Mouse (Mus musculus) limb, embryonic 14.5 days (tissue): ENCODE measurements around the gene Coq5. TPM values are rescaled to one million over a fixed set of nuclear protein-coding genes. Genes with fewer than 3 reads are reported as not detected.
A peak's percentile ranks its signal among the peaks of the same experiment; 100 is the strongest.

Experiments used
- ATAC-seq: fragments of 200-750 bp; cut with Nextera tagmentation; 2 replicates; pipeline ENCODE4 v1.8.0; 2017; ENCODE audit warnings: low read depth, moderate number of reproducible peaks, moderate TSS enrichment; ENCODE audit not compliant: low FRiP score
- DNase-seq: peaks from one replicate; pipeline ENCODE4 v3.0.0-alpha.2; 2015; ENCODE audit warnings: low spot score
- H3K27ac ChIP-seq: fragments of 300-500 bp; sonication (generic); replicated peaks from 2 replicates; pipeline ENCODE4 v1.5.1; 2014; ENCODE audit warnings: low read depth, mild to moderate bottlenecking, low read length, moderate library complexity, mixed read lengths
- H3K27me3 ChIP-seq: fragments of 300-500 bp; sonication (generic); 2 replicates; pipeline ENCODE4 v1.6.1; 2014; ENCODE audit warnings: low read length, mixed read lengths; ENCODE audit not compliant: control insufficient read depth, insufficient read depth
- H3K36me3 ChIP-seq: fragments of 300-500 bp; sonication (generic); 2 replicates; pipeline ENCODE4 v1.6.1; 2014; ENCODE audit warnings: mild to moderate bottlenecking, low read length, moderate library complexity, mixed read lengths; ENCODE audit not compliant: control insufficient read depth, insufficient read depth
- H3K4me1 ChIP-seq: fragments of 300-500 bp; sonication (generic); 2 replicates; pipeline ENCODE4 v1.6.1; 2014; ENCODE audit warnings: antibody characterized with exemption, low read length, mixed read lengths; ENCODE audit not compliant: control insufficient read depth, insufficient read depth
- H3K4me2 ChIP-seq: fragments of 300-500 bp; sonication (generic); replicated peaks from 2 replicates; pipeline ENCODE4 v1.6.1; 2014; ENCODE audit warnings: low read depth, mild to moderate bottlenecking, low read length, moderate library complexity; ENCODE audit not compliant: severe bottlenecking
- H3K4me3 ChIP-seq: fragments of 300-500 bp; sonication (generic); replicated peaks from 2 replicates; pipeline ENCODE4 v1.5.1; 2014; ENCODE audit warnings: low read length
- H3K9ac ChIP-seq: fragments of 300-500 bp; sonication (generic); 2 replicates; pipeline ENCODE4 v1.6.1; 2014; ENCODE audit warnings: mild to moderate bottlenecking, low read depth, low read length, moderate library complexity; ENCODE audit not compliant: severe bottlenecking
- H3K9me3 ChIP-seq: fragments of 300-500 bp; sonication (generic); 2 replicates; pipeline ENCODE4 v1.6.1; 2016; ENCODE audit warnings: low read length; ENCODE audit not compliant: control insufficient read depth
- POLR2A ChIP-seq: fragments of 200-500 bp; IDR thresholded peaks from 2 replicates; pipeline ENCODE4 v1.8.0; 2012; ENCODE audit warnings: inconsistent platforms, mild to moderate bottlenecking, moderate library complexity, borderline replicate concordance; ENCODE audit not compliant: insufficient read depth, insufficient read length; ENCODE audit errors: extremely low read depth
- WGBS: fragments of 180-500 bp; shearing (Covaris S2); extraction: QIAGEN DNeasy Blood & Tissue Kit; methylation state at CpG from one replicate; pipeline ENCODE4 v1.1.7; 2014; 5-methylcytosine and 5-hydroxymethylcytosine counted together
- polyA plus RNA-seq, 2 experiments: library from polyadenylated mRNA; depleted of rRNA in 1 of 2; stranded (reverse) in 1 of 2; unstranded in 1 of 2; fragments of >200 nt; fragmentation: Nextera tagmentation in 1 of 2; extraction: Ambion mirVana in 1 of 2; gene quantifications; 2 replicates each; pipeline versions ENCODE4 v1.2.1 to v1.2.3; 2012 to 2014

The Coq5 gene
- polyA plus RNA-seq (2012; rRNA removed) = 11.5 and 13.7 TPM in 2 replicates
- 38.5 and 39.9 TPM in 2 replicates for polyA plus RNA-seq (2014; fragmentation: Nextera tagmentation; extraction: Ambion mirVana)

DNA sequence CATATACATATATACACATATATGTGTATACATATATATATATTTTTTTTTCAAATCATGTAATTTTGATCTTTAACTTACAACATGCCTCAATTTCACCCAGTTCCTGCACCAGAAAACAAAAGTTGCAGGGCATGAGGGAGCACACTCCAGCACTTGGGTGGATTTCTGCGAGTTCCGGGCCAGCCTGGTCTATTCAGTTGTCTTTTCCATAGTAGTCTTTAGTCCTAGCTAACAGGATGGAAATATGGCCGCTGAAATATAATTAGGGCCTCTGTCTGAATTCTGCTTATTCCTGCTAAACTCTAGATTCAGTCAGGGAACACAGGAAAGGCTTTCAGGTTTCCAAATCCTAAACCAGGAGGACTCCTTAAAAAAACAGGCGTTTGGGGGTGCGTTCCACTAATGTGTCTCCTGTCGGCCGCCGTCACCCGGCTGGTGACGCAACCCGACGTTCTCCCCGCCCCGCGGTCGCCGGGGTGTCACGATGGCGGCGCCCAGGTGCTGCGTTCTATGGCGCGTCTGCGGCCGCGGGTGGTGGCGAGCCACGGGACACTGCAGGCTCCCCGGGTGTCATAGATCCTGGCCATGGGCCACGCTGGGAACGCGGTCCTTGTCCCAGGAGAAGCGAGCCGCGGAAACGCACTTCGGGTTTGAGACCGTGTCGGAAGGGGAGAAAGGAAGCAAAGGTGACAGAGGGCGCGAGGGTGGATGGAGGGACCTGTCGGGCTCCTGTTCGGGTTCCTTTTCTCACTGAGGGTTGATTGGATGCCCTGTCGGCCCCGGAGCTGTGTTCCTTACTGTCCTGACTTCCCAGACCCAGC lies at the start of gene Coq5:
Gene Coq5 (plus strand): TSS at position 441 of the 824 bp plus-strand sequence.
- H3K4me2 ChIP-seq = peak within 1 kb of the TSS; percentile 84
- no peaks in the 10 kb centered on the region for H3K9me3 ChIP-seq
- no peaks in the 10 kb centered on the region for H3K27me3 ChIP-seq
- peak within 1 kb of the TSS; percentile 75 for H3K9ac ChIP-seq
- peak; percentile 70; the same call in 1 of the 2 replicates for TF ChIP-seq POLR2A
- ATAC-seq = peak; percentile 83; the same call in 1 of the 2 replicates
- H3K4me1 ChIP-seq = peaks cover 5% of the 10 kb centered on the region; the same call in 1 of the 2 replicates
- H3K27ac ChIP-seq = no peak within 1 kb of the TSS
- peak; percentile 82 for DNase-seq
- H3K4me3 ChIP-seq = peak within 1 kb of the TSS; percentile 92
- H3K36me3 ChIP-seq = peaks cover 14% of the 10 kb centered on the region
- 5% methylated on average over 33 of the region's 45 CpGs for WGBS

DNA sequence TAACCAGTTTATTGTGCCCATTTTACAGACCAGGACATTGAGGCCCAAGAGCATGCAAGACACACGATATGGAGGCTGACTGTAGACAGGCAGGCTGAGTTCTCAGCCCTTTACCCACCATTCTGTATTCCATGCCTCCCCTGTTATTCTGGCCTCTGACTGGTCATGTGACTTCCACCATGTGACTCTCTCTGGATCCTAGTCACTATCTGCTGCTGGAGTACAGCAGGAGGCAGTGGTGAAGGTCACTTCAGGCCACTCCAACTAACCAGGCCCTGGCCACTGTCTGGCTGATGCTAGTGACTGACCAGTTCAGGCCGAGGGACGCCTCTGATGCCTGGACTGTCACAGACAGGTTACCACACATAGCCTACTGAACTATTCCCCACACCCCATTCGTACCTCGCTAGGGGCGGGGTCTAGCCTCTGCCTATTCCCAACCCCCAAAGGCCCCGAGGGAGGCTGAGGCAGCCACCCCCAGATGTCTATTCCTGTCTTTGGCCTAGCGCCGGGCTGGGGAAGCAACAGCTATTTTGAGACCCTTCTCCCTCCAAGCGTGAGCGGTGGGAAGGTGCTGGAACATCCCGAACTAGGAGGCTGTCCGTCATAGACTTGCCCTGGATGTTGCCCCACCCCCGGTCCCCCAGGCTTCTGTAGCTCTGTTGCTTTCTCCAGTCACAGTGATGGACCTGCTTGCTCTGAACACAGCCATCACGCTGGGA lies 48.5 kb upstream of the Coq5 start:
- no peak for TF ChIP-seq POLR2A
- DNase-seq (no peak), ATAC-seq (no peak)
- Histone ChIP-seq H3K27me3 (0 out of 2 replicates have a peak, but pooled peaks cover 2% of the 10 kb centered on the region), H3K9me3 (no peaks in the 10 kb centered on the region), H3K4me3 (no peak overlapping the region), H3K4me2 (no peak overlapping the region), H3K4me1 (peaks cover 2% of the 10 kb centered on the region; the same call in 1 of the 2 replicates), H3K36me3 (no peaks in the 10 kb centered on the region), H3K9ac (no peak overlapping the region), H3K27ac (no peak overlapping the region)
- 48% methylated on average over 15 of the region's 15 CpGs for WGBS

DNA sequence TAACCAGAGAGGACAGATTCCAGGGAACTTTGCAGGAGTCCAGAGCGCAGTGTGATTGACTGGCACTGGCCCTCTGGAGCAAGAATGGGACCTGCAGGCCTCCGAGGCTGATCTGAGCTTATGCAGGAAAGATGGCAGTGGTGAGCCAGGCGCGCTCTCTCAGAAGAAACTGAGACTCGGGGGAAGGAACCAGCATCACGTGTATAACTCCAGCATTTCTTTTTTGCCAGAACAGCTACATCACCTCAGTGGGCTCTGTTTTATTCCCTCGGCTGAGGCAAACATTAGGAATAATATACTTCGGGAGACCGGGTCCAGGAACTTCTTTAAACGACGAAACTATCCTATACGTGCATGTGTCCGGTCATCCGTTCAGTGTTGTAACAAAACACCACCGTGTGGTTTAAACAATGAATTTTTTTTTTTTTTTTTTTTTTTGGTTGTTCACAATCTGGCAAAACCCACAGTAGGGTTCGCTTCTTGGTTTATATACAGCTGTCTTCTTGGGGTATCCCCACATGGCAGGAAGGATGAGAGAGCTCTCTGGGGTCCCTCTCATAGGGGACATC lies 47.8 kb upstream of the Coq5 start:
- no peak for ATAC-seq
- Histone ChIP-seq H3K4me2 (no peak overlapping the region), H3K27me3 (0 out of 2 replicates have a peak, but pooled peaks cover 2% of the 10 kb centered on the region), H3K4me1 (peaks cover 2% of the 10 kb centered on the region; the same call in 1 of the 2 replicates), H3K4me3 (no peak overlapping the region), H3K9me3 (no peaks in the 10 kb centered on the region), H3K27ac (no peak overlapping the region), H3K36me3 (no peaks in the 10 kb centered on the region), H3K9ac (no peak overlapping the region)
- no peak for DNase-seq
- no peak for TF ChIP-seq POLR2A
- 35% methylated on average over 16 of the region's 16 CpGs for WGBS

DNA sequence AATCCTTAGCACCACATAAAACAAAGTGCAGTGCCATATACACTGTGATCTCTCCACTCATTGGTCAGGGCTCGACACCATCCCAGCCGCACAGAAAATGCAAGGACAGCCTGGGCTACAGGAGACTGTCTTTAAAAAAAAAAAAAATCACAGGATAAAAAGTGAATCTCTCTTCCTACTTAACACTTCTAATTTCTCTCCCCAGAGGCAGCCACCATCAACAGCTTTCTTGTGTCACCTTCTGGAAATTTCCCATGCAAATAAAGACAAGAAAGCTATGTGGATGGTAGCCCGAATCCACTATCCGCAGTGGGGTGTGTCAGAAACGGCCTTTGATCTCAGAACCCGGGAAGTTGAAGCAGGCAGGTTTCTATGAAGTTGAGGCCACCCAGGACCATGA lies 47.0 kb upstream of the Coq5 start:
- H3K9ac ChIP-seq = no peak overlapping the region
- no peak for DNase-seq
- H3K4me2 ChIP-seq = no peak overlapping the region
- H3K36me3 ChIP-seq = no peaks in the 10 kb centered on the region
- WGBS = 39% methylated on average over 6 of the region's 6 CpGs
- no peak for TF ChIP-seq POLR2A
- ATAC-seq = no peak
- no peak overlapping the region for H3K4me3 ChIP-seq
- 0 out of 2 replicates have a peak, but pooled peaks cover 2% of the 10 kb centered on the region for H3K27me3 ChIP-seq
- peaks cover 2% of the 10 kb centered on the region; the same call in 1 of the 2 replicates for H3K4me1 ChIP-seq
- no peaks in the 10 kb centered on the region for H3K9me3 ChIP-seq
- no peak overlapping the region for H3K27ac ChIP-seq
